Mouse (Mus musculus): ENCODE results near the gene Gm20867. TPM values are rescaled to one million over a fixed set of nuclear protein-coding genes. Genes with fewer than 3 reads are reported as not detected.
"Not testable (repeated sequence)": the region's sequence is repeated elsewhere in the genome, so short reads cannot be mapped to it uniquely, and the experiment has no call there.

Gm20867 gene
- not detected for total RNA-seq (2021)
- long read RNA-seq, experiment 1 = 0 reads
- long read RNA-seq, experiment 2 = 0 reads

- DNase-seq = not testable (repeated sequence)
These were observed at the start of gene Gm20867 for GRCm38 (mm10) chrY:77963104-77963503. Gene Gm20867 (minus strand): TSS chrY:77963204.

Other genes starting within 250 kb of the Gm20867 start
- gene Gm29564, start 249.8 kb upstream of the Gm20867 start, total RNA-seq (2021) = not detected

Data from adrenal gland, postnatal 10 days (tissue).